Mouse (Mus musculus): ENCODE data around the gene Supt6. TPM values are rescaled to one million over a fixed set of nuclear protein-coding genes. Genes with fewer than 3 reads are reported as not detected.
A peak's percentile ranks its signal among the peaks of the same experiment; 100 is the strongest.

Supt6 gene
- polyA plus RNA-seq, 1 experiment from 2014 or later, result 21.0 TPM

DNA sequence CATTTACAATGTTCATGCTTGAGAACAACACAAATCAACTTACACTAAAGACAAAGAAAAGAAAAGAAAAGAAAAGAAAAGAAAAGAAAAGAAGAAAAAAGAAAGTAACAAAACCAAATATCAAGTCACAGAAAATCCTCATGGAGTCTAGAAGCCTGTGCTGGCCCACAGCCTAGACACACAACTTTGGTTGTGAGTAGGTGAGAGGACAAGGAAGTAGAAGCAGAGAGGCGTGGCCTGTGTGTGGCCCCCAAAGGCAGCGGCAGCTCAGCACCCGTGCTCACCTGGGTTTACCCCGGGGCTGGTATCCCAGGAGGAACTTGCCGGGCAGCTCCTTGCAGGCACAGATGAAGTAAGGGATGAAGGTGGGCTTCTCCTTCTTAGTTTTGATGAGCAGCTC, 34.3 kb downstream of the Supt6 start:
- H3K36me3 ChIP-seq, result peaks cover 71% of the 10 kb centered on the region

DNA sequence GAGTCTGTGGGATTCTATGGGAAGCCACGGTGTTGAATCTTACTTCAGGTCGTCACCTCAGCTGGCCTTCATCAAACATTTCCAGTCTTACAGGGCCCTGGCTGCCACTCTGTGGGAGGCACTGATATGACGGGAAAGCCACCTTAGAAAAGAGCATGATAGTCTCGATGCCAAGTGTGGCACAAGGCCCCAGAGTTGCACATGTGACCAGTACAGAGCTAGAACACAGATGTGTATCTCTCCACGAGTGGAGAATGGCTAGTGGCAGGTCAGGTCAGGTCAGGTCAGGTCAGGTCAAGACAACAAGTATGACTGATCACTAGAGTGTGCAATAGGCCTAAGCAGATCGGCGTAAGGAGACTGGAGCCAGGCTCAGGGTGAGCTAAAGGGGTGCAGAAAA, 35.2 kb downstream of the Supt6 start:
- Histone ChIP-seq H3K4me2 (replicated peaks) (no peak overlapping the region), H3K9me3 (no peaks in the 10 kb centered on the region), H3K27me3 (replicated peaks) (no peaks in the 10 kb centered on the region), H3K36me3 (peaks cover 71% of the 10 kb centered on the region), H3K4me3 (replicated peaks) (no peak overlapping the region), H3K27ac (no peak overlapping the region), H3K9ac (no peak overlapping the region), H3K4me1 (replicated peaks) (peaks cover 6% of the 10 kb centered on the region; the same call in 1 of the 2 replicates)
- 62% methylated on average over 7 of the region's 7 CpGs for WGBS
- no peak for ATAC-seq

More for the DNA sequence above, 34.3 kb downstream of the Supt6 start:
- no peak overlapping the region for H3K4me3 ChIP-seq (replicated peaks)
- no peak overlapping the region for H3K4me2 ChIP-seq (replicated peaks)
- no peak overlapping the region for H3K9ac ChIP-seq
- H3K4me1 ChIP-seq (replicated peaks), result no peaks in the 10 kb centered on the region
- ATAC-seq, result no peak
- no peaks in the 10 kb centered on the region for H3K9me3 ChIP-seq
- no peak overlapping the region for H3K27ac ChIP-seq
- WGBS, result 81% methylated on average over 5 of the region's 5 CpGs
- H3K27me3 ChIP-seq (replicated peaks), result no peaks in the 10 kb centered on the region

DNA sequence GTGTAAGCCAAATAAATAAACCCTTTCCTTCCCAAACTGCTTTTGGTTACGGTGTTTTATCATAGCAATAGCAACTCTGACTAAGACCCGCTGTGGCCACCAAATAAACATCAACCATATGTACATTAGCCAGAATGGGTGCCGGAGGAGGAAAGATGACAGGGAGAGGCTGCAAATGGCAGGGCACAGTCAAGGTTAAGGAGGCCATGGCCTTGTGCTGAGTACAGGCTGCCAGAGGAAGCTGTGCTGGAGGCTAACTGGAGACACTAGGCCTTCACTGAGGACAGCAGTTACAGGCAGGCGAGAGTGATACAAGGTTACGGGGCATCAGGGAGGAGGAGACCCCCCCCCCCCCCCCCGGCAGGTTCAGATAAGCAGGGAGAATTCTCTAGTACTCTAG, 35.9 kb downstream of the Supt6 start:
- peaks cover 68% of the 10 kb centered on the region for H3K36me3 ChIP-seq
- 85% methylated on average over 6 of the region's 6 CpGs for WGBS
- H3K9ac ChIP-seq, result no peak overlapping the region
- no peaks in the 10 kb centered on the region for H3K27me3 ChIP-seq (replicated peaks)
- H3K27ac ChIP-seq, result no peak overlapping the region
- H3K4me2 ChIP-seq (replicated peaks), result no peak overlapping the region
- no peaks in the 10 kb centered on the region for H3K9me3 ChIP-seq
- no peak for ATAC-seq
- H3K4me1 ChIP-seq (replicated peaks), result peaks cover 9% of the 10 kb centered on the region; the same call in 1 of the 2 replicates
- H3K4me3 ChIP-seq (replicated peaks), result no peak overlapping the region

DNA sequence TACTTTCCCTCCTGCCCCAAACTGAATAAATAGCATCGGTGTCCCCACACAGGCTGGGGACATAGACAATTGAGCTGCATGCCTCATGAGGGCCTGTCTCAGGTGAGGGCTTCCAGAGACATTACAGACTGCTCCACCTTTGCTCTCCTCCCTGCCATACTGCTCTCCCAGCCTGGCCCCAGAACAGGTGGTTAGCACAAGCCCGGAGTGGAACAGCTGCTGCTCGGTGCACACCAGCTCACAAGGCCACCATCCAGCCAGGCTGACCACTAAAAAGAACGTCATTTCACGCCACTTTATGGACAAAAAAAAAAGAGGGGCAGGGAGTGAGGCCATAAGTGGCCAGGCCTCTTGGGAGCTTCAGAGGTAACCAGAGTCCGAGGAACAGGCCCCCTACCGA, 38.6 kb downstream of the Supt6 start:
- no peaks in the 10 kb centered on the region for H3K27me3 ChIP-seq (replicated peaks)
- peaks cover 15% of the 10 kb centered on the region; the same call in 1 of the 2 replicates for H3K4me1 ChIP-seq (replicated peaks)
- H3K27ac ChIP-seq, result no peak overlapping the region
- H3K9ac ChIP-seq, result no peak overlapping the region
- H3K4me2 ChIP-seq (replicated peaks), result no peak overlapping the region
- no peak for ATAC-seq
- 88% methylated on average over 7 of the region's 7 CpGs for WGBS
- peaks cover 52% of the 10 kb centered on the region for H3K36me3 ChIP-seq
- H3K4me3 ChIP-seq (replicated peaks), result no peak overlapping the region
- H3K9me3 ChIP-seq, result no peaks in the 10 kb centered on the region

DNA sequence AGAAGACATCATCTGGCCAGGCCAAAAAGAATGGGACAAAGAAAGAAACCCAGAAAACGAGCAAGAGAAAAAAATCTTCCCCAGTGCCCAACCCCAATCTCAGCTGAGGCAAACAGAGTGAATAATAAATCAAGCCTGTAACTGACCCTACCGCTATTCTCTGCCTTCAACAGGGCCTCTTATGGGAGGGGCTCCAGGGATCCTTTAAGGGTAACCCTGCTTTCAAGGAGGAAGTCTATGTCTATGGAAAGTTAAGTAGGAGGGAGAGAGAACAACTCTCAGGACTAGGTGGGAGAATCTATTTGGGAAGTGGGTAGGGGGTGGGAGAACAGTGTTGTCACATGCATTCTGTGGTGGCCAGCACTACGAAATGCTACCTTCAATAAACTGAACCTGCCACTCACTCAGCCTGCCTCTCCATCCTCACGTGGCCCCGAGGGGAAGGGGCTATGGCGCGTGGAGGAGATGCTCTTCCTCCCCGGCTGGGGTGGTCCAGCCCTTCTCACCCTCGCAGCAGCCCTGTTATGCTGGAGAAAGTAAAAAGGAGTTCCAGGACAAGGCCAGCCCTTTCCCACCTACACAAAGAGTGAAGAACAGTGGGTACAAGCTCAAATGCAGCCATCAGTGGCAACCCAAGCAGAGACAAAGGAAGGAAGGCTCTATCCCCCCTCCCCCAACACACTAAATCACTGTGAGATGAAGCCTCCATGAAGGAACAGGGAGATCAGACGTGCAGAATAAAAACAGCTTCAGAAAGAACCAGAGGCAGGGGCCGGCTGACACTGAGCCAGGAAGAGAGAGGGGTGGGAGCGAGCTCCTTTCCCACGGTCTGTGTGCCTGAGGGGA, 40.2 kb downstream of the Supt6 start:
- Histone ChIP-seq H3K9ac (no peak overlapping the region), H3K4me2 (replicated peaks) (no peak overlapping the region), H3K4me1 (replicated peaks) (peaks cover 15% of the 10 kb centered on the region; the same call in 1 of the 2 replicates), H3K27me3 (replicated peaks) (no peaks in the 10 kb centered on the region), H3K9me3 (no peaks in the 10 kb centered on the region), H3K36me3 (peaks cover 48% of the 10 kb centered on the region), H3K27ac (no peak overlapping the region), H3K4me3 (replicated peaks) (no peak overlapping the region)
- WGBS, result 58% methylated on average over 13 of the region's 13 CpGs
- peak; percentile 30; the same call in 1 of the 2 replicates for ATAC-seq

DNA sequence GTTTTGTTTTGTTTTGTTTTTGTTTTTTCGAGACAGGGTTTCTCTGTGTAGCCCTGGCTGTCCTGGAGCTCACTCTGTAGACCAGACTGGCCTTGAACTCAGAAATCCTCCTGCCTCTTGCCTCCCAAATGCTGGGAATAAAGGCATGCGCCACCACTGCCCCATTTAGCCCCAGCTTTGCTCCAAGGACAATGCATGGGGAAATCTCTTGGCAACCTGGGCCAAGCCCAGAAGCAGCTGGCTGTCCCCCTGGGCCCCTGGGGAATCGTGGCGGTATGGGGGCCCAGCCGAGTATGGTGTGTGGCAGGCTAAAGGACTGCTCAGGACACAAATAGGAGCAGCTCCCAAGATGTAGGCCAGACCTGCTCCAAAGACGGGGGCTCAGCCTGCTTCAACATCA, 41.5 kb downstream of the Supt6 start:
- ATAC-seq, result no peak
- Histone ChIP-seq H3K9me3 (no peaks in the 10 kb centered on the region), H3K4me1 (replicated peaks) (peaks cover 15% of the 10 kb centered on the region; the same call in 1 of the 2 replicates), H3K36me3 (peaks cover 40% of the 10 kb centered on the region), H3K27ac (no peak overlapping the region), H3K27me3 (replicated peaks) (no peaks in the 10 kb centered on the region), H3K4me2 (replicated peaks) (no peak overlapping the region), H3K4me3 (replicated peaks) (no peak overlapping the region), H3K9ac (no peak overlapping the region)
- 88% methylated on average over 6 of the region's 6 CpGs for WGBS

DNA sequence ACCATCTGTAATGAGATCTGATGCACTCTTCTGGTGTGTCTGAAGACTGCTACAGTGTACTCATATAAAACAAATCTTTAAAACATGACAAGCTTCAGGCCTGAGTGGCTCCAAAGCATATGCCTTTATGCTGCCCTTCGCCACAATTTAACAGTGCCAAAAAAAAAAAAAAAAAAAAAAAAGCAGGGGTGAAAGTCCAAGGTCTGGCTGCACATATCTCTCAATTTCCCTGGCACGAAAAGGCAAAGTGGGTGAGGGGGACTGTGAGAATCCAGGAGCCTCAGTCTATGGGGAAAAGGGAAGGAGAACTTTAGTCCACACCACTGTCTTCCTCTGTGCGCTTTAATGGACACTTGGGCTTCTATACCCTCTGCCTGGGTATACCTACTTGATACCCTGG, 43.4 kb downstream of the Supt6 start:
- no peak for ATAC-seq
- Histone ChIP-seq H3K9ac (no peak overlapping the region), H3K9me3 (no peaks in the 10 kb centered on the region), H3K36me3 (peaks cover 22% of the 10 kb centered on the region), H3K27me3 (replicated peaks) (no peaks in the 10 kb centered on the region), H3K4me2 (replicated peaks) (no peak overlapping the region), H3K4me3 (replicated peaks) (no peak overlapping the region), H3K27ac (no peak overlapping the region), H3K4me1 (replicated peaks) (peaks cover 15% of the 10 kb centered on the region; the same call in 1 of the 2 replicates)
- 76% methylated on average over 3 of the region's 3 CpGs for WGBS

DNA sequence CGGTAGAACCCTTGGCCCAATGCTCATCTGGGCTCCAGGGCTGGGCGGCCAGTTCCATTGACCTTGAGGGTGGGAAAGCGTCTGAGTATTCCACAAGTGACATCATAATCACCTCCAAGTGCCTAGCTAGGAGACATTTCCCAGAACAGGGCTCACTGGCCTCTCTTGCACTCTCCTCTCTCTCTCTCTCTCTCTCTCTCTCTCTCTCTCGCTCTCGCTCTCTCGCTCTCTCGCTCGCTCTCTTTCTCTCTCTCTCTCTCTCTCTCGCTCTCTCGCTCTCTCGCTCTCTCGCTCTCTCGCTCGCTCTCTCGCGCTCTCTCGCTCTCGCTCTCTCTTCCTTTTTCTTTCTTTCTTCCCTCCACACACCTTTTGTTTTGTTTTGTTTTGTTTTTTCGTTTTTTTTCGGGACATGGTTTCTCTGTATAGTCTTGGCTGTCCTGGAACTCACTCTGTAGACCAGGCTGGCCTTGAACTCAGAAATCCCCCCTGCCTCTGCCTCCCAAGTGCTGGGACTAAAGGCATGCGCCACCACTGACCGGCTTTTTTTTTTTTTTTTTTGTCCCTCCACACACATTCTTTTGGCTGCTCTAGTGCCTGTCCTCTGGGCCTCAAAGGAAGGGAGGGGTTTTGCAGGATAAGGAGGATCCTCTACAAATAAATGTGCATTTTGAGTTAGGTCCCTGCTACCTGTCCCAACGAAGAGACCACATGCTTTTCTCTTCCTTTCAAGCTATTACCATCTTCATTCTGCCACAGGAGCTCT, 50.5 kb downstream of the Supt6 start:
- Histone ChIP-seq H3K27ac (no peak overlapping the region; the same call in 1 of the 2 replicates), H3K9ac (peak overlapping the region; percentile 38), H3K4me1 (replicated peaks) (peaks cover 14% of the 10 kb centered on the region), H3K4me3 (replicated peaks) (peak overlapping the region; percentile 50), H3K9me3 (no peaks in the 10 kb centered on the region), H3K27me3 (replicated peaks) (no peaks in the 10 kb centered on the region), H3K4me2 (replicated peaks) (peak overlapping the region; percentile 67), H3K36me3 (peaks cover 14% of the 10 kb centered on the region; the same call in 1 of the 2 replicates)
- ATAC-seq, result no peak; the same call in 1 of the 2 replicates
- 54% methylated on average over 23 of the region's 23 CpGs for WGBS

DNA sequence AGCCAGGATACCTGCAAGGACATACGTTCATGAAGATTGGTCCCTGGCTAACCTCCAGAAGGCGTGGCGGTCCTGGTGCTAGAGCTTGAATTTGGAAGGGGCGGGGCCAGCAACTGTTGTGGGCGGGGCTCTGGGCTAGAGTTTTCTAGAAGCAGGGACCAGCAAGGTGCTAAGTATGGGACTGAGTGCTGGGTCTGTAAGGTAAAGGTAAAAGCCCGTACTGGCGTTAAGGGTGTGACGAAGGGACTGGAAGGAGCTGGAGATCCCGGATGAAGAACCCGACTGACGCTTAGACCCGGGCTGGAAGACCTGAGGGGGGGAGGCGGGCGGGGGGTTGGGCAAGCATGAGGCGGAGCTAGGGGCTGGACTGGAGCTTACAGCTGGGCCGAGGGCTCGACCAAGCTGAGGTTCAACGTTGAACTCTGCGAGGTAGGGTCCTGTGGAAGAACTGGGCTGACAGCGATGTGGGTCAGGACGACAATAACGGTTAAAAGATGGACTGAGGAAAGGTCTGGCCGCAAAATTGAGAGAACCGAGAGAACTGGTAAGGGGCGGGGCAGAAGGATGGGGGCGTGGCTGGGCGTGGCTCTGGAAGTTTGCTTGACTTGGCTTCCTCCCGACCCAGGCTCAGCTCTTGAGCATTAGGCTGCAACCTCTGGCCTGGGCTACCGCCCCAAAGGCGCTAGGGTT, 51.2 kb downstream of the Supt6 start:
- no peaks in the 10 kb centered on the region for H3K27me3 ChIP-seq (replicated peaks)
- peak overlapping the region; percentile 38 for H3K9ac ChIP-seq
- ATAC-seq, result peak; percentile 86
- H3K4me3 ChIP-seq (replicated peaks), result peak overlapping the region; percentile 50
- H3K27ac ChIP-seq, result no peak overlapping the region; the same call in 1 of the 2 replicates
- H3K36me3 ChIP-seq, result peaks cover 14% of the 10 kb centered on the region; the same call in 1 of the 2 replicates
- H3K4me1 ChIP-seq (replicated peaks), result peaks cover 19% of the 10 kb centered on the region
- peak overlapping the region; percentile 67 for H3K4me2 ChIP-seq (replicated peaks)
- 4% methylated on average over 30 of the region's 30 CpGs for WGBS
- no peaks in the 10 kb centered on the region for H3K9me3 ChIP-seq

DNA sequence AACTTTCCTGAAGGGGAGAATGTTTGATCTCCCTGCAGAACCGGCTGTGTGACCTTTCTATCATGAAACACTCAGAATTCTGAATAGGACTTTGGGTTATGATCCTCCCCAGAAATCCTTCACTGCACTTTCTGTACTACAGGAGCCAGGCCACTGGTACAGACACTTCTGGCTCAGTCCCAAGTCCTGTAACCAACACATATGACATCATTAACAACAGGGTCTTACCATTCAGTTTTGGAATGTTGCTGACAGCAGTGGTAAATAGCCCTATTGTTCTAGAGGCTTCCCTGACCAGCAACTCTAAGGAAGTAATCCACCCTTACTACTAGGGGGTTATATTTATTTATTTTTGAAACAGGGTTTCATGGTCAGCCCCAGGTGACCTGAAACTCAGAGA, 52.7 kb downstream of the Supt6 start, which contains the start of gene Proca1:
Proca1 (plus strand) TSS at position 280 of the 400 bp plus-strand sequence.
- no peaks in the 10 kb centered on the region for H3K27me3 ChIP-seq (replicated peaks)
- H3K4me2 ChIP-seq (replicated peaks), result peak within 1 kb of the TSS; percentile 67
- WGBS, result 50% methylated on average over 1 of the region's 1 CpGs
- peaks cover 14% of the 10 kb centered on the region; the same call in 1 of the 2 replicates for H3K36me3 ChIP-seq
- H3K4me1 ChIP-seq (replicated peaks), result peaks cover 22% of the 10 kb centered on the region
- no peaks in the 10 kb centered on the region for H3K9me3 ChIP-seq
- no peak within 1 kb of the TSS for H3K9ac ChIP-seq
- H3K27ac ChIP-seq, result no peak within 1 kb of the TSS
- H3K4me3 ChIP-seq (replicated peaks), result peak within 1 kb of the TSS; percentile 50; the same call in 1 of the 2 replicates
- ATAC-seq, result no peak

DNA sequence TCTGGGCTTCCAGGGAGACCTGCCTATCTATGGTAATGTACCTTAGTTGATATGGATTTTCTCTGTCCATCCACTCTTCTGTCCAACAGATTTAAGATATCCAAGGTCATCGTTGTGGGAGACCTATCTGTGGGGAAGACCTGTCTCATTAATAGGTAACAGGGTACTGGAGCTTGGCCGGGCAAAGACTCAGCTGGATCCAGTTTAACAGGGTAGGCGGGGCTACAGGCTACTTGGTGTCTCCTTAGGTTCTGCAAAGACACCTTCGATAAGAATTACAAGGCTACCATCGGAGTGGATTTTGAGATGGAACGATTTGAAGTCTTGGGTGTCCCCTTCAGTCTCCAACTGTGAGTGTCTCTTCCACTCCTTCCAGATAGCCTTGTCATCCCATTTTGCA, 55.7 kb downstream of the Supt6 start:
- 50% methylated on average over 6 of the region's 6 CpGs for WGBS
- ATAC-seq, result no peak

More for the DNA sequence above, 55.7 kb downstream of the Supt6 start:
- Histone ChIP-seq H3K4me1 (replicated peaks) (peaks cover 19% of the 10 kb centered on the region), H3K27me3 (replicated peaks) (no peaks in the 10 kb centered on the region), H3K4me3 (replicated peaks) (peak overlapping the region; percentile 69), H3K36me3 (peaks cover 14% of the 10 kb centered on the region; the same call in 1 of the 2 replicates), H3K27ac (peak overlapping the region; percentile 97; the same call in 1 of the 2 replicates), H3K4me2 (replicated peaks) (peak overlapping the region; percentile 72), H3K9ac (peak overlapping the region; percentile 70; the same call in 1 of the 2 replicates), H3K9me3 (no peaks in the 10 kb centered on the region)
